Mouse (Mus musculus): ENCODE data around the gene Mpp2.

Gene Mpp2

DNA sequence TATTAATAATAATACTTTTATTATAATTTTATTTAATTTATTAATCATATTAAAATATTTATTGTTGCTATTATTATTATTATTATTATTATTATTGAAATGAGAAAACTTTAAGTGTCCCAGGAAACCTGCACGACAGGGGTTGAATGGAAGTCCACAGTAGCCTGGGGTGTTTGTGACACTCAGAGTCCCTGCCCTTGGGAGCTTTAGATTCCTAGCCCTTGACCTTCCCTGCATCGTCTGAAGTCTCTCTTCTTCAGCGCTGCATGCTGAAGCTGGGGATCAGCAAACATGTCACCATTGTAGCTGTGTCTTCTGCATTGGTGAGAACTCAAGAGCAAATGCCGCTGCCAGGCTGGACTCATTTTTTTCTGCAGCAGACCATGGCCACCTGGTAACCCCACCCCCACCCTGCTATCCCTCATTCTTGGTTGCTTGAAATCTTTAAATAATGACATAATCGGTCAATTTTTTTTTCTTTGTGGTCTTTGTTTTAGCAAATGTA lies 52.8 kb downstream of the Mpp2 start:
- DNase-seq (ENCODE audit: low spot score) = no peak

DNA sequence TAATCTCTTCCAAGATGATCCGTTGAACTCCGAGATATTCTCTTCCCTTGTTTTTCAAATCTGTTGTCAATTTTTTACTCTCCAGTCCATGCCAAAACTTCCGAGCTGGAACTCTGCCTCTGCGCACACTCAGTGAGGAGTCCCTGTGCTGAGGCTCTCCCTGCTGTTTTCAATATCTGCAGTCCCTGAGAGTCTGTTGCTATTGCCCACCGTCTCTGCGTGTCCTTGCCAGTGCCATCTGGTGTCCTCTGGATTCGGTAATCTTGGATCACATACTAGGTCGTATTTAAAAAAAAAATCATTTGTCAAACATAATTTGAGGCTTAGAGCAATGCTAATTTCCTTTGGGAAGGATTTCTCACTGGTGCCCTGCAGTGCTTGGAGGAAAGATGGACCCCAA lies 53.4 kb downstream of the Mpp2 start:
- DNase-seq (ENCODE audit: low spot score) = no peak

DNA sequence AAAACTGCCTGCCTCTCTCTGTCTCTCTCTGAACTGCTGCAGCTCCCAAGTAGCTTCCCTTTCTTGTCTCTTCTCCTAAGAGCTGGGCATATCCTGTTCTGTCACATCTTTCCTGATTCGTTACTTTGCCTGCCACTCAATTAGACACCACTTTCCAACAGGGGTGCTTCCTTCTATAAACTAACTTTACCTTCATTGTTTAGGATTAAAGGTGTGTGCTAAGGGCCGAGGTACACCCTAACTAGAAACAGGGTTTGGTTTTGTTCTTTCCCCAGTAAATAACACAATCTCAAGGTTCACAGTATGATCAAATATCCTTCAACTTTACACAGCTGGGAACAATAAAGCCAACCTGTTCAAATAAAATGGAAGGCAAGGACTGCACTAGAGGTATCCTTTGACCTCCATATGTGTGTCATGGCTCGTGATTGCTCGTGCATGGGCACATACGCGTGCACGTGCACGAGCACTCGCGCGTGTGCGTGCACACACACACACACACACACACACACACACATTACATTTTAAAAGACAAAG lies 55.2 kb downstream of the Mpp2 start:
- no peak for DNase-seq (ENCODE audit: low spot score)

DNA sequence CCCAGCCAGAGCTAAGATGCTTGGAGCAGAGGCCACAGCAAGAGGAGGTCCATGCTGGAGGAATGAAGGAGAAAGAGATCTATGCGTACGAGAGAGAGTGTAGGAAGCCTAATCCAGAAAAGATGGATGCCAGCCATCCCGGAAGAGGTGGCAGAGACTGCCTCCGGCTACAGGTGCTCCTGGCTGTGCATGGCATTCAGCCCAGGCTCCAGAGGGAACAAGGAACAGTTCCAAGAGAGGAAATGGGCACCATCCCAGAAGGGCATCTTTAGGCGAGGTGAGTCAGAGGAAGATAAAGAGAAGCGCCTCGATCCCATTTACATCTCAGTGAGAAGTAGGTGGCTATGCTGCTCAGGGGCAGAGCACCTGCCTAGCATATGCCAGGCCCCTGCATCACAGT lies 57.2 kb downstream of the Mpp2 start:
- peak; percentile 49 for DNase-seq (ENCODE audit: low spot score)

DNA sequence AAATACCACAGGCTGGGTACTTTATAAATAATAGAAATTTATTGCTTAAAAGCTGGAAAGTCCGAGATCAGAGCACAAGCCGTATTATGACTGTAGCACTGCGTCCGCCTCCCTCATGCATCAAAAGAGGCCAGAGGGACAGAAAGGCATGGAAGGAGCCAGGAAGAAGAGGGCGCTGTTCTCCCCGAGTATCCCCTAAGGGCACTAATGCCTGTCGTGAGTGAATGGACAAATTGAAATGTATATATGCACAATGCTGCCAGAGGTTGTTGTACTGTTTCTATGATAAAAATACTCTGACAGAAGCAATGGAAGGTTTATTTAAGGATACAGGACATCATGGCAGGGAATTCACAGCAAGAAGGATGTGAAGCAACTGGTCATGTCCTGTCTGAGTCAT lies 58.3 kb downstream of the Mpp2 start:
- no peak for DNase-seq (ENCODE audit: low spot score)

DNA sequence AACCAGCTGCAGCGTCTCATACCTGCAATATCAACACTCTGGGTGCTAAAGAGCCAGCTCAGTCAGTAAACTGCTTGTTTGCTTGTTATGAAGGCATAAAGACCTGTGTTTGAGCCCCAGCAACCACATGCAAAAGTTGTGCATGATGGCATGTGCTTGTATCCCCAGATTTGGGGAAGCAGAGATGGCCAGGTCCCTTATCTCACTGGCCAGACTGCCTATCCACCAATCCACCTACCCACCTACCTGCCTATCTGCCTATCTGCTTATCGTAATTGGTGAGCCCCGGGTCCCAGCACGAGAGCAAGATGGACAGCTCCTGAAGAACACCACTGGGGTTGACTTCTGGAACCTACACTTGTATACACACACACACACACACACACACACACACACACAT lies 59.0 kb downstream of the Mpp2 start:
- DNase-seq (ENCODE audit: low spot score) = no peak

DNA sequence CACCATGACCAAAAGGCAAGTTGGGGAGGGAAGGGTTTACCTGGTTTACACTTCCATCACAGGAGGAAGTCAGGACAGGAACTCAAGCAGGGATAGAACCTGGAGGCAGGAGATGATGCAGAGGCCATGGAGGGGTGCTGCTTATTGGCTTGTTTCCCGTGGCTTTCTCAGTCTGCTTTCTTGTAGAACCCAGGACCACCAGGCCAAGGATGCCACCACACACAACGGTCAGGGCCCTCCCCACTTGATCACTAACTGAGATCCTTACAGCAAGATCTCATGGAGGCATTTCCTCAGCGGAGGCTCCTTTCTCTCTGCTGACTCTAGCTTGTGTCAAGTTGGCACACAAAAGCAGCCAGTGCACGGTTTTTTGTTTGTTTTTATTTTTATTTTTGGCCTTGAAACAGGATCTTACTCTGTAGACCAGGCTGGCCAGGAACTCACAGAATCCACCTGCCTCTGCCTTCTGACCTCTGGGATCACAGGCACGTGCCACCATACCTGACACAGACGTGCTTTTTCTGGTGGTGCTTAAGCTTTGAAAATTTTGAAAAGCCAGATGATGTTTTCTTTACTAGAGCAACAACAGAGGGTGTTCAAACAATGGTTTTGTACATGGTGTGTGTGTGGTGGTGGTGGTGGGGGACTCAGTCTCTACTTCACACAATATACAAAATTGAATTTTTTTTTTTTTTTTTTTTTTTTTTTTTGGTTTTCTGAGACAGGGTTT lies 60.1 kb downstream of the Mpp2 start, which contains the start of gene Mpp3:
TSS of gene Mpp3 (minus strand) at position 375 of the 730 bp plus-strand sequence.
- DNase-seq (ENCODE audit: low spot score) = no peak

DNA sequence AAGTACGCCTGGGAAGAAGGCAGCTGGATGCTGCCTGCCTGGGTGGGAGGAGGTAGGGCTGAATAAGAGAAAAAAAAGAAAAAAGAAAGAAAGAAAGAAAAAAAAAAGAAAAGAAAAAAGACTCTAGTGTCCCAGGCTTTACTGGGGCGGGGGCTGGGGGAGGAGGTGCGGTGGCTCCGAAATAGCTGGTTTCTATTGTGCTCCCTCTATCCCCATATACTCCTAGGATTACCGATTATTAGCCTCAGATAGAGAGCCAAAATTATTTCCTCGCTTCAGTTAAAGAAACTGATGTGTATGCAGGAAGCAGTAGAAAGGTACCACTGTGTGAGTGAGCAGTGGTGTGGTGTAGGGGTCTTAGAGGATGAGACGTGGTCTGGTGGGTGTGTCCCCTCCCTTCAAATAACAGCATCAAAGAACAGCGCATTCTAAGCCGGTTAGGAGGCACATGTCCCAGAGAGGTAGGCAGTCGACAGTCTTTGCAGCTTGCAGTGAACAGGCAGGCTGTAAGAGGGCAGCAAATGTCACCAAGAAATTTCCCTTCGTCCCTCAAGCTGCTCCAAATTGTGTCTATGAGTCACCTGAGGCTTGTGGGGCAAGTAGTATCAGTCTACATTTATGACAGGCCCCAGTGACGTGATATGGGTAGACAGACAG lies 60.8 kb downstream of the Mpp2 start:
- DNase-seq (ENCODE audit: low spot score) = no peak

DNA sequence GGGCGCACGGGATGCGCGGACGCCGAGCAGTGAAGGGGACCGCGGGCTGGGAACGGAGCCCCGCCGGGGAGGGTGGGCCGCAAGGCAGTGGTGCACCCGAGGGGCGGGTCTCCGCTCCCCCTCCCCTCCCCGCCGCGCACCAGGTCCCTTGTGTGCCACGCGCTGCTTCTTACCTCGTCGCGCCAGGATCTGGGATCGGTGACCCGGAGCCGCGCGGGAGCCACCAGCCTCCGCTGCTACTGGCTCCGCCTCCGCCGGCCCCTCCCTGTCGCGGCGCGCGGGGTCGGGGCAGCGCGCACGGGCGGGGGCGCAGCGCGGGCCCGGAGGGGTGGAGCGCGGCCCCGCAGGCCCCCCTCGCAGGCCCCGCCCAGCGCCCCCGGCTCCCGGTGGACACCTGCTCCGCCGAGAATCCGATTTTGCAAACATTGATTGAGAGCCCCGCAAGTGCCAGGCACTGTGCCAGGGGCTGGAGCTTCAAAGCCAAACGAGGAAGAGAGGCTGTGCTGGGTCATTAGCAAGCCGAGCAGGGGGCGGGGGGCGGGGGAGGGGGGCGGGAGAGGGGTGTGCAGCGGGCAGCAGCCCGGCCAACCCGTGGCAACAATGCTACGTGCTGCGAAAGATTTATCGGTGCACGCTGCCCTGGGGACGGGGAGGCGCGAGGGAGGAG lies 61.5 kb downstream of the Mpp2 start:
- peak; percentile 85 for DNase-seq (ENCODE audit: low spot score)

DNA sequence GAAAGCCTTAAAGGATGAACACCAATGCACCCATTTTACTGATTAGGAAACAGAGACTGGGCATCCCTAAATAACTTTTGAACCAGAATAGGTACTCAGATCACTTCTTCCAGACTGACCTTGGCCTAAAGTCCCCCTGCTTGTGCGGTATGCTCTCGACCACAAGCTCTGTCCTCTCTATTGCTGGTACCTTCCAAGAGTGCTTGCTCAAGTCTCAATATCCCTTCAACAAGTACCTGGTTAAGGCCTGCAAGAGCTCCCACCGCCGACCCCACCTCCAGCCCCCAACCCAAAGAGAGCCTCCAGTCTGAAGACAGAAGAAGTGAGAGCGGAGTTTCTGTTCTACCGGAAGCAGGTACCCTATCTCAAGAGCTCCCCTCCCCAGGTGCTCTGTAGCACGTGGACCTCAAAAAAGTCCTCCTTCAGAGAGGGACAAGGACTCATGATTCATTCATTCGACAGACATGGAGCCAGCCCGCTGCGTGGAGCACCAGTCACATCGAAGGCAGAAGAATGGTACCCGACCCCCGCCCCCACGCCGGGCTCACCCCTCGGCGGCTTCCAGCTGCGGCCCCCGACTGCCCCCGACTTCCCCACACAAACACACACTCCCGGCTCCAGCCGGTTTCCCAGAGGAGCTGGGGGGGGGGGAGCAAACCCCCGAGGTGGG lies 62.2 kb downstream of the Mpp2 start:
- DNase-seq (ENCODE audit: low spot score) = no peak

DNA sequence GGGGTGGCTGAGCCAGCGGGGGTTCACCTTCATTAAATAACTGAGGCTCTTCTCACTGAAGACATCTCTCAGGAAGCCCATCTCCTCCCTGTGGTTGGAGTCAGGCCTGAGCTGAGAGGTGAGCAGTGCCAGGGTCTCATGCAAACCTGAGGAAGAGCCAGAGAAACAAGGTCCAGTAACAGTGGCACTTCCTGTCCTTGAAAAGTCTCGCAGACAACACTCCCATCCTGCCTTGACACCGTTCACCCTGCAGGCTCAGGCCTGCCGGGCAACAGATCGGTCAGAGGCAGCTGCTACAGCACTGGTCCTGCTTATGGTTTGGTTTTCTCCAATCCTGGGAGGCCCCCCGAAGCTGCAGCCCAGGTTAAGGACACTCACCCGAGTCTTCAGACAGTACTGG lies 63.0 kb downstream of the Mpp2 start:
- DNase-seq (ENCODE audit: low spot score) = no peak

DNA sequence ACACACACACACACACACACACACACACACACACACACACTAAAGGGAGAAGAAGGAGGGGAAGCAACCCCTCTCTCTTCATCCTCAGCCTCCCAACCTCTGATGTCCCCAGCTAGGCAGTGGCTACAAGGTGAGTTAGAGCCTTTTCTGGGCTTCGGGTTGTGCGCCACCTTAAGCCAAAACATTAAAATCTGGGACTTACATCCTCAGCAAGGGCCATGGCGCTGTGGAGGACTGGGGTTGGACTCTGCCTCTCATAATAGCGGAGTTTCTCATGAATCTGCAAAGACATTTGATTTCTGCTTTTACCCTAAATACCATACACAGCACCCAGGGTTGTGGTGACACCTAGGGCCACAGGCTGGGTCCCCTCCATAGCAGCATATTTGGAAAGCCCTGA lies 63.4 kb downstream of the Mpp2 start:
- no peak for DNase-seq (ENCODE audit: low spot score)

DNA sequence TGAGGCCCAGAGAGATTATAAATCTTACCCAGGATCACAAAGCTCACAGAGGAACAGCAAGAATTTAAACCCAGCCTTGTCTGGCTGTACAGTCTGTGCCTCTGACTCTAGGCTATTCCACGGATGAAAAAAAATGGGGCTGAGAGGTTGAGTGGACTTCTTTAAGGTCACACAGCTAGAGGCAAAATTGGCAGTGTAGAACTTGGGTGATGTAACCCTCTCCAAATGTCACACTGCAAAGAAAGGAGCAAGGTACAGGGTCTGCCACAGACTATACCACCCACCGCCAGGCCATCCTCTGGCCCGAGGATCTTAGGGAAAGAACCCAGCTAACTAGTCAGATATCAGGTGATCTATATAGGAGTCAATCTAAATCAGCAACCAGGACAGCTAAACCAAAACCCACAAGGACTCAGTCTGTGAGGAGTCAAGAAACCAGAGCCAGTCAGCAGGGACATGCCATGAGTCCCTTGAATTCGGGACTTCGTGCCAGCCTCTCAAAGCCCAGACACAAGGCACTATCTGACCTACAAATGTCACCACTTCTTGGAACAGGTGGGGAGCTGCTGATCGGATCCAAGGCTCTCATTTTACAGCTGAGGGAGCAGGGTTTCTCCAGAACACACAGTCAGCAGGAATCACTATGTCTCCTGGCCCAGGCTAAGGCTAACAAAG lies 64.1 kb downstream of the Mpp2 start:
- DNase-seq (ENCODE audit: low spot score) = no peak

DNA sequence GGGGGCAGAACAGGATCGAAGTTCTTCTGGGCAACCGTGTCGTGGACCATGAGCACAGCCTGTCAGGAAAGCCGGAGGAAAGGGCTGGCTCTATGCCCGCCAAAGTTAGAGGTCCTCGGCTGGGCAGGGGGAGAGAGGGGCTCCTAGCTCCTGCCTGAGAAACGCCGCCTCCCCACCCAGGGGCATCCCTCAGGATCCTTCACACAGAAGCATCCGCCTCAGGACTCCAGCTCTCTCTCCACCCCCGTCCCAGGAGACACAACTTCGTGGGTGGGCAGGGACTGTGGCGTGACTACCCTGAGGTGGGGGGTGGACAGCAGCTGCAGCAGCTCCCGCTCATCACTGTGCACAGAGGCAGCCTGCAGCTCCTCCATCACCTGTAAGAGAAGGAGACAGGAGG lies 64.9 kb downstream of the Mpp2 start:
- DNase-seq (ENCODE audit: low spot score) = no peak

DNA sequence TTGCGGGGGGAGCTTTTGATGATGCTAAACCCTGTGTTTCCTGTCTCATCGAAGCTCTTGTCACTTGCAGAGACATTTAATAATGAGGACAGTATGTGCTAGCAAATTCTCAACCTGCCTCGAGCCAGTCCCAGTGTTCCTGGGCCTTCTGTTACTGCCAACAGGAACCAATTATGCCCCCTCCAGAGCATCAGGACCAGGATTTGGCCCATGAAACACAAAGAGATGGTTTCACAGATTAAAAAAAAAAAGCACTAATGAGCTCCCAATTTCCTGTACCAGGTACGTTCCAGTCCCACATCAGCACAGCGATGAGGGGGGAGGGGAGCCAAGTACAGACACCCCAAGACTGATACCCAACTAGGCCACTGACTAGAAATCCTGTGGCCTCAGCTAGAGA lies 67.1 kb downstream of the Mpp2 start:
- DNase-seq (ENCODE audit: low spot score) = no peak

DNA sequence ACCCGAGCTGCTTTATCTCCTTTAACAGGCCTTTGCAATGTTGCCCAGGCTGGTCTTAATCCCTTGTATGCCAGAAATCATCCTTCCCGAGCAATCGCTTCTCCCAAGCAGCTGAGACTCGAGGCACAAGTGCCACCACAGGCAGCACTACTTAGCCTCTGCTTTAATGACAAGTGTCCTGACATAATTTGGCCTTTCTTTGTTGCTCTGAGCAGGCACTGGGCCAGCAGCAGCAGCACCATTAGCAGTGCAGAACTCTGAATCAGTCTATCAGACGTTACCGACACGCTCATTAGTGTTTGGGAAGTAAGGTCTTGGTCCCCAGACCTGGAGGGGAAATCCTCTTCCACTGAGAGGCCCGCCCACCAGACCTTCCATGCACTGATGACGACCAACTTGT lies 68.6 kb downstream of the Mpp2 start:
- DNase-seq (ENCODE audit: low spot score) = no peak

DNA sequence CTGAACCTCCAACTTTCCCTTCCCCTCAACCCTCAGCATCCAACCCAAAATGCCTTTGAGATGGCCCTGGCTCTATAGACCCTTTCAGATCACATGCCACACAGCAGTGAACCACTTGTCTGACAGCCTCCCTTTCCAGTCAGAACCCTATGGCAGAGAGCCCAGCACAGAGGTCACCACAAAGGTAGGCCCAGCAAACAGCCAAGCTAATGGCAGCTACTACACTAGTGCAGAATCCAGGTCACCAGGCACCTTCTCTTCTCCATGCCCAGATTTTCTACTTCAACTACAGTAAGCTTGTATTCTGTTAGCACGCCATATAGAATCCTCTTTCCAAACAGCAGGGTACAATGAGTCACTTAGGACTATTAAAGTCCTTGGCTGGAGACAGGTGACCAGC lies 72.2 kb downstream of the Mpp2 start:
- no peak for DNase-seq (ENCODE audit: low spot score)

DNA sequence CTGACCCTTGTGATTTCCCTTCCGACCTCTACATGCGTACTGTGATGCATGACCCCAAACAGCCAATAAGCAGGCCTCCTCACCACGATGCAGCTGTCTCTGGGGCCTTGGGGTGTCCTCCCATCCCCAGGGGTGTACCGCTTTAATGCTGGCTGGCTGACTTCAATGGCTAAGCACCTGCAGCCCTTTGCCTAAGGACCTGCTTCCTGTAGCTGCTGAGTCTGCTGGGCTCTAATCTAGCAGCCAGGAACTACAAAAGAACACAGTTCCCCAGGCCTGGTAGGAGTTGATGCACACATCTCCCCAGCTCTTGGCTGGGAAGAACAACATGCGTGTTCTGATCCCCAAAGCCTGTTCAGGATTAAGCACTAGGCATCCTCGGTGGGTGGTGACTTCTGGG lies 72.8 kb downstream of the Mpp2 start:
- DNase-seq (ENCODE audit: low spot score) = no peak

DNA sequence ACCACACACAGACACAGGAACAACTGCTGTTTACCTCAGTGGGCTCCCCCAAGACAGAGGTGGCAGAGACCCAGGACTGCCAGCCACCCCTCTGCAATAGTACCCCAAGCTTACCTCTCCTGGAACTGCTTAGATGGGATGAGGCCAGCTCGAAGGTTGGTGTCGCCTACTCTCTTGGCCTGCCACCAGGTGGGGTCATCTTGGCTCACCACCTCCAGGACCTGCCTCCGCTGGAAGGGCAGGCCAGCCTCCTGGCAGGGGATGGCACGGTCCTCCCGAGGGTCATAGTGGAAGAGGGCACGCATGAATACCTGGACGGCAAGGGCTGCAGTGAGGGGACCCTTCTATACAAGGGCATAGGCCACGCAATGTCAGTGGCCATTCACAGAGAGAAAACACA lies 75.1 kb downstream of the Mpp2 start:
- DNase-seq (ENCODE audit: low spot score) = no peak

DNA sequence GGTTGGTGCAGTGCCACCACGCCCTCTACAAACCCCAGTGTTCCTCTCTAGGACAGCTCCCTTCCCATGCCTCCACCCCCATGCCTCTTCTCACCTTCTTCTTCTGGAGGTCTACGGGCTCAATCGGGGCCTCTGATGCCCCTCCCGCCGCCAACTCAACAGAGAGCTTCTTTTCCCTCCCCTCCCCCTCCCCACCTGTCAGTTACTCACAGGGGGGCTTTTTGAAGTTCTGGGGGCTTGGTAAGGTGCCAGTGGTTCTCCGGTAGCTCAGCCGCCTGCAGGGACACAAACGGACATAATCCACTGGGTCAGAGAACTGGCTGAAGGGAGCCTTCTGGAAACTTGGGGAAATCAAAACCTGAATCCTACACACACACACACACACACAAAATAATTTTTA lies 76.8 kb downstream of the Mpp2 start:
- no peak for DNase-seq (ENCODE audit: low spot score)

DNA sequence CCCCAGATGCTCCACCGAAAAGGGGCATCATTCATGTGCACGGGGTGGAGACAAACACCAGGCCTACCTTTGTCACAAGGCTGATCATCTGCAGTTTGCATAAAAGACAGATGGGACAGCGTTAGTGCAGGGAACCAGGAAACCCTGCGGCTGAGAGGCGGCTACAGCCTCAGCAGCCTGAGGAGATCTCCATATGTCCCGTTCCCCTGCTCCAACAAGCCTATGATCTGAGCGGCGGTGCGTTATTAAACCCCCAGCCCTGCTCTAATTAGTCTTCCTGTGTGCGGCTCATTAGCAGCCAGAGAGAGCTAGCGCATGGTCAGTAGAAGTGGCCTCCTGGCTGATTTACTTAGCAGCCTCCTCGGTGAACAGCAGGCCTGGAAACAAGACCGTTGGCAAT lies 78.2 kb downstream of the Mpp2 start:
- no peak for DNase-seq (ENCODE audit: low spot score)
